Mouse (Mus musculus) lung, adult 18-20 months (tissue): Measurements from ENCODE around the gene Ccdc85c.

Experiments used
- DNase-seq, 2 experiments: peaks; one replicate each; pipeline ENCODE4 v3.0.0; 2022; ENCODE audit warnings: mixed read lengths in 2 of 2

Gene Ccdc85c

DNA sequence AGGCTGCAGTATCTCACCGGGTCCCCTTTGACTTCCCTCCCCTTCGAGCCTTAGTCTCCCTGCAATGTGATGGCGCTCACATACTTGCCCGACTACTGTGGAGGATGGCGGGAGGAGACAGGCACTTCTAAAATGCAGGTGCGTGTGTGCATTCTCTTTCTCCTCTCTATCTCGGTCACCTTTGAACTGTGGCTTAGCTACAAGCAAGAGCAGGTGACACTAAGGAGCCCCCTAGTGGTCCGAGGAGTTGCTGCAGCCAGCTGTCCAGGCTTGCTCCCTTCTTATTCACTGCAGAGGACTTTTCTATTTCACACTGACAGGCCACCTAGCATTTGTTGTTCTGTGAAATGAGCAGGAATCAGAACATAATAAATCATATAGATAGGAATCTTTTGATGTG is 17.7 kb upstream of the Ccdc85c start:
- DNase-seq, result peak; percentile 72 to 78

DNA sequence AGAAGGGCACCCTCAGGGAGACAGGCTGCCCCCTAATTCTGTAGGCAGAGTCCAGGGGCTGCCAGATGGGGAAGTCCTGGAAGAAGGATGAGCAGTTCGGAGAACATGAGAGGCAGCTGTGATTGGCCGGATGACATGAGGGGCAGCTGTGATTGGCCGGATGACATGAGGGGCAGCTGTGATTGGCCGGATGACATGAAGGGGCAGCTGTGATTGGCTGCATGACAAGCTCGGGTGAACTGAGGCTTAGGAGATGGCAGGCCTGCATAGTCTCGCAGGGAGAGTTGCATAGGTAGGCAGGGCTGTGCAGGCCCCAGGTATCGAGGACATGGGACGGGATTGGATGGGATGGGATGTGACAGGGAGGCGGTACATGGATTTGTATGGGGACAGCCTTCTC is 17.2 kb upstream of the Ccdc85c start:
- no peak for DNase-seq

DNA sequence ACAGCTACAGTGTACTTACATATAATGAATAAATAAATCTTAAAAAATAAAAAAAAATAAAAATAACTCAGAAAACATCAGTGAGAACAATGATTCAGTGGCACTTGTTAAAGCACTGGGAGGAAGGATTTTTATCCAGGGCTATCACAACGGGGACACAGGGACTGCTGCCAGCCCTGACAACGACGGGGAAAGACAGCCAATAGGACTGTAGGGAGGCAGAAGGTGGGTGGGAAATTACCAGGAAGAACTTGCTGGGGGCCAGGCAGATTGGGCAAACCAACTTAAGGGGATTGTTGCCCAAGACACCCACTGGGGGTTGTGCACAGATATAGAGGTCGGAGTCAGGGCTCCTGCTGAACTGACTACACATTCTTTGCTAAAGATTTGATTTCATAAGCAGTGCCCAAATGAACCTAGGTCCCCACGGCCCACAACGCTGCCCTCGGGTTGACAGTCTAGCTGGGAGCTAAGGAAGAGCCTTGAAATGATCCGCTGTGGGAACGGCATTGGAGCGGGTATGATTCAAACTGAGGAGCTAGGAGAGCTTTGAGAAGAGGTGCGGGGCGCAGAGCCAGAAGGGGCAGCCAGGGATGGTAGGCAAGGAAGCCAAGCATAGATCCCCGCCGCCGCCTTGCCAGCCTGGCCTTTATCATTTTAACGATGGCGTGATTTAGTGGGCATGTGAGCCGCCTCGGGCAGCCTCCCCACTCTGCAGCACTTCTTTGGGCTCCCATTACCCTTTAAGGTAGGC is 13.1 kb upstream of the Ccdc85c start:
- DNase-seq, result no peak

DNA sequence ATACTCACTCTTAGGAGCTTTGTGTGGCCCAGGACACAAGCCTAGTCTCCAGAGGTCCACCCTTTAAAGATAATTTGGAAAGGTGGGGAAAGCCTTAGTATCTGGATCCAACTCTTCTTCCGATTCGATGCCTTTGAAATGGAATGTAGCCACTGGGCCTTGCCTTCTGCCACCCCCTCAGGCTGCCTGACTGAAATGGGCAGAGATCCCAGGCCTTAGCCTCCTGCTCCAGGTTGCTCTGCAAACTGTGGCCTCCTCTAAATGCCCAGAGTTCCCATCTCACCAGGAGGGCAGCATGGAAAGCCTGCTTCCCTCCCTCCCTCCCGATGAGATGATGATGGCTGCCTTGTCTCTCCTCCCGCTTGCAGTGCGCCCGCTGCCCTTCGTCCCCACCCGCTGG is 11.8 kb upstream of the Ccdc85c start:
- DNase-seq, result no peak

DNA sequence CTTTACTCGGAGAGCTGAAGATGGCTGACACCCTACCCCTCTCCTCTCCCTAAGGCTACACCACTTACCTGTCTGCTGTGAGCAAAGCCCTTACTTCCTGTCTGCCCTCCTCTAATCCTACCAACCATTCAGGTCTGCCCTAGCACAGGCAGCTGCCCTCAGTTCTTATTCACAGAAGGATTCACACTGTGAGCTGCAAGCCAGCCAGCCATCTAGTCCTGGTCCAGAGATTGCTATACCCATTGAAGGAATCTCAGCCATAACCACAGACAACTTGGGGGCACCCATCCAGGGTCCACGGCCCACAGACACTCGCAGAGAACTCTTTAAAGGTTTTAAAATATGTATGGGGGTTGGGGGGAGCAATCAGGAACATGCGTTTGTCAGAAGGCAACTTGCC is 11.2 kb upstream of the Ccdc85c start:
- DNase-seq, result no peak

DNA sequence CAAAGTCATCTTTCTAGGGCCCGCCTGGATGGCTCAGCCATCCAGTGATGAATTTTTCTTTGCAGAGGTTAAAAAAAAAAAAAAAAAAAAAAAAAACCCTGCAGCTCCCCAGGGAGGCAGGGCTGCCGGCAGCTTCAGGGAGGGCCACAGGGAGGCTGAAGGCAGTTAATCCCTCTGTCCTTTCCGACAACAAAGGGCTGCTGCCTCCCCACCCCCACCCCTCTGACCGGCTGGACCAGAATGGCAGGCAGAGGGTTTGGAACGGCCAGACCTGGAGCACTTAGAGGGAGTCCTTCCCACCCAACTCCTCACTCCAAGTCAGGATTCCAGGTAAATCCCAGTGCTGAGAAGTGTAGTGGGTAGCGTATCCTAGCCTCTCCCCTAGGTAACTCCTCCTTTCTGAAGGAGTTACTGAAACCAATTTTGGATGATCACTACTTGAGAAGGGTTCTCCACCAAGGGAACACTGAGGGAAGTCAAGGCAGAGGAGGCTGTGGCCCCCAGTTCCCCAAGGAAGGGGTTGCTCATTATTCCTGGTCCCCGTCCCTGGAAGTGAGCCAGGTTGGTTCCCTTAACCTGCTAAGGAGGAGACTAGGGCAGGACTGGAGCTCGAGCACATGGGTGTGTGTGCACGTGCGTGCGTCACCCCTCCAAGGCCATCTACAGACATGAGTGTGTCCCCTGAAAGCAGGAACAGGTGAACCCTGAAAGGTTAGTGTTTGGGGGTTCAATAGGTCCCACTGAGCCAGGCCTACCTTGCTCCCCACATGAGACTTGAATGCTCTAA is 10.2 kb upstream of the Ccdc85c start:
- no peak for DNase-seq

DNA sequence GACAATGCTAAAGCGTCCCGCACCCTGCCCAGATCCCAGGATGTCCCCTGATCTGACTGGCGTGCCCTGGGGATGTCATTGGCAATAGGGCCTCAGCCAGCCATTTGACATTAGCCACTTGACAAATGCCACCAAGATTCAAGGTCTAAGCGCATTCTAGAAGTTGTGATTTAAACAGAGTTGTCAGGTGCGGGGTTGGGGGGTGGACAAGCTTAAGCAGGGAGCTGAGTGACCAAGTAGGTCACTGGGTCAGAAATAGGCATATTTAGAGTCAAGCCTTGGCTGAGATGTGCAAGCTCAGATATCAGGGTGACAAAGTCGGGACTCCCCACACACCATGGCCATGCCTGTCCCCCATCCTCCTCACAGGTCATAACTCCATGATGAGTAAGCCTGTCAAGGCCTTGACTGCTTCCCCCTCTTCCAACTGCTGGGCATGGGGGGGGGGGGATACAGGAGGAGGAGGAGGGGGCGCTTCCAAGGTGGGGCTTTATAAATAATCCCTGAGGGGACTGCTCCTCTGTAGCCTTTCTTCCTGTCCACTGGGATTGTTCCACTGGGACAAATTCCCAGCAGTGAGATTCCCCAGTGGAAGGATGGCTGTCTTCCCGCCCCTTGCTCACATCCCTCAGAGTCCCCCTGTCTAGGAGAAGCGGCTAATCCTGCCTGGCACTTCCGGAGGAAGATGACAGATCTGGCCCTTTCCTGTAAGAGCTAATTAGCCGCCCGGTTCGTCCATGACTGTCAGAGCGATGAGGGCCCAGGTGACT is 9.4 kb upstream of the Ccdc85c start:
- no peak for DNase-seq

DNA sequence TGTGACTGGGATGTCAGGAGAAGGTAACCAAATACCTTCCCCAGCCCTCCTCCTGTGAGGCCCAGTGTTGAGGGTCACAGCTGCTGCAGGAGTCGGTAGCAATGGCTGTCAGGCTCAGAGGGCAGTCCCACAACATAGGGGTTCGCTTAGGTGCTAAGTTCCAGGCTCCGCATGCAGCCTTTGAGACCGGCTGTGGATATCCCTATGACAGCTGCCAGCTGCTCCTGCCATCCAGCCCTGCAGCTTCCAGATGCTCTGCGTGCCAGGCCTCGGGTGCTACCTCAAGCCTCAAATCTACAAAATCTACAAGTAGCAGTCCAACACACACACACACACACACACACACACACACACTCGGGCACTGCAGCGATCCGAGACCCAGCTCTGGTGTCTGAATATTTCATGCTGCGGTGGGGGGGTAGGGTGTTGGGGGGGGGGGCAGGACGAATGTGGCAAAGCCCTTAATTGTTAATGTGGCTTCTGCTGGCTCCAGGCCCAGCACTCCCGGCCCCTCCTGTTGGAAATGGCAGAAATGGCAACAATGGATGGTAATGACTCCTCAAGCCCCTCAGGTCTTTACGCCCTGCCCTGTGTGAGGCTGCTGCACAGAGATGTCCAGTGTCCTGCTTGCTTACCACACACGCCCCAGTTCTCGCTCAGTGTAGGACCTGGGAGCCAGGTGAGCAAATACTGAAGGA is 3.1 kb upstream of the Ccdc85c start:
- no peak for DNase-seq

DNA sequence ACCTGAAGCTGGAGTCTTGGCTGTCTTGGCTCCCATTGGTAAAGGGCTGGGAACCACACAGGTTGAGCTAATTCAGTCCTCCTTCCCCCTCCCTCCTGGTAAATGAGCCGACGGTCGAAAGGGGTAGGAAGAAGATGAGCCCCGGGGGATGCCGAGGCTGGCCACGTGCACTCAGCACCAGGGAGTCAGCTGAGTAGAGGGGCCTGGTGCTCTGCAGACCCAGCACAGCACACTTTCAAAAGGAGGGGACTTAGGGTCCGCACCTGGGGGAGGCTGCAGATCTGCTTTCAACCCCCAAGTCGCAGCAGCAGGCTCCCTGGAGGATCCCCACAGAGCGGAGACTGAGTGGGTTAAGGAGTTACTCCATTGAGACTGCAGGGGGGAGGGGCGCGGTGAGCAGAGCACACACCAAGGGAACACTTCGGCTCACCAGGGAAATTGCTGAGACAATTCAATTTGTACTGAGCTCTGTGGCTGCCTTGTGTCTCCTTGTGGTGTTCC is 2.2 kb upstream of the Ccdc85c start:
- no peak for DNase-seq

DNA sequence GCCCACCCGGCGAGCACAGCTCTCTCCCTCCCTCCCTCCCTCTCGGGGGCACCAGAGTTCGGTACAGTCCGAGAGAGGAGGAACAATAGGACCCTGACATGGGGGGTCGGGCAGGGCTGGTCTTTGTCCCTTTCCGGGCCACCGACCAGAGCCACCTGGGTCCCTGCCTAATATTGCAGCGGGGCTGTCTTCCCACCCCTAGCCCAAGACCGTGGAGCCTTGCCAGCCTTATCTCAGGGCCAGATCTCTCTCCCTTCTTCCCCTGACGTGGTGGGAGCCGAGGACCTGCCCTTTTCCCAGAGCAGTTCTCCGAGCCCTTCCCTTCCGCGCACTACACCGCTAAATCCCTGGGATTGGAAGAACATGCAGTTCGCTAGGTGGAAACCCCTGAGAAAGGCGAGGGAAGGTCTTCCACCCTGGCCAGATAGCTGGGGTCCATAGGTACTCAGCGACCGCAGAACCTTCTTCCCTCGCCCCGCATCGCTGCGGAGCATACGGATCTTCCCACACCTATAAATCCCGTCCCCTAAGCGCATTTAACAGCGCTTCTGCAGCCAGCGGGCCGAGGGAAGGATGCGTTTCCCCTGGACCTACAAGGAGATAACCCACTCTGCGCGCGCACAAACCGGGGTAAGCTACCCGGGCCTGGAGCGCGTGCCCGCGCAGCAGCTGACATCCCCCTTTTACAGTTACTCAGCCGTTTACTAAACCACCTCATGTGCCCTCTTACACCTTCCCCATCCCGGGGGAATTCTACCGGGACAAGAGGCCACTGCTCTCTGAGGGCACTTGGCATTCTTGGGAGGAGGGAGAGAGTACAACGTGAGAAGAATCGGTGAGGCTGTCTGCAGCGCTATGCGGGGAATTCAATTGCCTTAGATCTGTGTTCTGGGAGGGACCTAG is 946 bp upstream of the Ccdc85c start:
- DNase-seq, result peak; percentile 75 to 81

DNA sequence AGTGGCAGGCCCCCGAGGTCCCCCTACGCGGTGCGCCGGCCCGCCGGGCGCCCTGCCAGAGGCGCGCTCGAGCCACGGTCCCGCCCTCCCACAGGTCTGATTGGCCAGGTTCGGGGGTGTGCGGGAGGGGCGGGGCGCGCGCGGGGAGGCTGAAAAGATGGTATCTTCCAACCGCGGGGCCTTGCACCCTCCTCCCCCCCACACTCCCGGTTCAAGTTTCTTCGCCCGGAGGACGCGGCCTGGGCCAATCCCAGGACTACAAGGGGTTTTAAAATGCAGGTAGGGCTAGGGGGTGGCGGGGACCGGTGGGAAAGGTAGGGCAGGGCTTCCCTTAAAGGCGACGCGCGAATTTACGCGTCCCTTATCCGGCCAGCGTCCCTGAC is 274 bp upstream of the Ccdc85c start:
- peak; percentile 96 for DNase-seq

DNA sequence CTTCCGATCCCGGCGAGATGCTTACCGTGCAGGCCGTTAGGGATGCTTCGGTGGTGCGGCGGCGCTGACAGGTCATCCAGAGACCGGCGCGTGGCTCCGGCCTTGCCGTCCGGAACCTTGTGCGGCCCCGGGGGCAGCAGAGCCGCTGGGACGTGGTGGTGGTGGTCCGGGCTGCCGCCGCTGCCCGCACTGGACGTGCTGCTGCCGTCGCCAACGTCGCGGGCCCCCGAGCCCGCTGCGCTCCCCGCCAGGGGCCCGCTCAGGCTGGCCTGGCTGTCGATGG is 971 bp downstream of the Ccdc85c start:
- DNase-seq, result no peak

DNA sequence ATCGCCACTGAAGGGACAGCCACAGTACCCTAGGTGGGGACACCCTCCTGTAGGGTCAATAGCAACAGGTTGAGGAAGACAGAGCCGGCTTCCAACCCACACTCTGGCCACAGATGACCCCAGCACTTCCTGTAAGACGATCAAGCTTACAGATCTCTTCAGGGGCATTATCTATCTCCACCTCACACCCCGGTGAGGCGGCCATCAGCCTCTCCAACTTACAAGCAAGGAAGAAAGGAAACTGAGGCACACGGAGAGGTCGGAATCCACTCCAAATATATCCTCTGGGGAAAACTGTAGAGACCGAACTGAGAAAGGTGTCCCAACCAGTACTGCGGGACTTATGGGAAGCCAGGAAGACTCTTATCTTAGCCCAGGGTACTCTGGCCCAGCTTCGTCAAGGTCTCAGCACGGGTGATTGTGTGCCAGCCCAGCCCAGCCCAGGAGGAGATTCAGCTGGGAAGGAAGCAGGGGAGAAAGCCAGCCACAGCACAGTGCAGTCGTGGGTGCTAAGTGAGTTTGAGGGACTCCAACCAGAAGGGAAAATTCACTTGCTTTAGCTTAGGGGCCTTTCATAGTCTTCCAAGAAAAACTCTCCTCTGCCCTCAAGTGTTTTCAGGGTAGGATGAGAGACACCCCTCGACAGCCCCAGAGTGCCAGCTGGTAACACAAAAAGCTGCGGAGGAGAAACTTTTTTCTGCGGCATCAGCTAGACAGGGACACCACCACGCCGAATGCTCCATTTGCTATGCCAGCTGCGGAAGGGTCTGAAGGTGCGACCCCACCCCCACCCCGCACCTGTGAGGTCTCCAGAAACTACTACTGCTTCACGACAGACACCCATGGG is 1.5 kb downstream of the Ccdc85c start:
- no peak for DNase-seq

DNA sequence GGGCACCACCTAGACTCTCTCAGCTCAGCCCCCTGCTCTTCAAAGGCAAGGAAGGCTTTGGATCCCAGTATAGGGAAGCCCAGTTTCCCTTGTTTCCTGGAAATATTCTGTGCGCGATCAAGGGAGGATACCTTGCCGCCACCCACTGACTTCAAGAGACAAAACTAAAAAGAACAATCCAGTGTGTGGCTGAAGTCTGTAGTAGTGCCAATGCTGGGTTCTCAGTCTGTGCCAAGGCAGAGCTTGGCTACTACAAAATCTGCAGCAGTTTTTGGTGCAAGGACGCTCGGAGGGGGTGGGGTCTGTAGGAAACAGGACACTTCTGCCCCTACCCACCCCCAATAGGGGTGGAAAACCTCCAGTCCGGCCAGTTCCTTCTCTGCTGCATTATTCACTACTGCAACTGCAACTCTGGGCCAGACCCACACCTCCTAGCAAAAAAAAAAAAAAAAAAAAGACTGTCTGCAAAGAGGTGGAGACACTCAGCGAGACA is 3.0 kb downstream of the Ccdc85c start:
- DNase-seq, result no peak

DNA sequence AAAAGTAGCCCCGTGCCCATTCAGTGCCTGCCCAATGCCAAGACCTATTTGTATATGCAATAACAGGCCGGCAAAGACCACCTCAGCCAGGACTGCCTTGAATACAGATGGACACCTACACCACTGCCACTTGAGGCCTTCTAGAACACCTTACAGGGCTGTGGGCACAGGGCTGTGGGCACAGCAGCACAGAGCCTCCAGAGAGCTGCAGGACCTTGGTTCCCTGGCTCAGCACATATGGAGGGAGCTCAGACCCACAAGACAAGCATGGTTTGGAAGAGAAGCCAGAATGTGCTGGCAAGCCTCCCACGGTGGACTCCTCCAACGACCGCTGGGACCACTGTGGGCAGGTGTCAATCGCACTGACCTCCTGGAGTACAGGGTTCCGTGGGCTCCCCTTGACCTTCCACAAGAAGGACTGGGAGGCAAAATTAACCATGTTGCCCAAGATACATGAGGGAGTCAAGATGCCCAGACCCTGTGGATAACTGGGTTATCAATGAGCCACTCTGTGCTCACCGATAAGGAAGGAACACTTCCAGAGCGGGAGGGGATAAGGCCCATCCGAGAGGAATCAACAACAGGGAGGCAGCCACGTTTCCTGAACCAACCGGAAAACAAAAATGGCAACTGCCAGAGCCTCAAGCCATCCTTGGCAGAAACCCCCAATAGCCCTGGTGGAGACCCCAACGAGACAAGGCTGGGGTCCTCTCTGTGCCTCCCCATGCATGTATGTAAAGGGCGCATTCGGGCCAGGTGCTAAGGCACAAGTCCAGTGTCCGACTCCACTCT is 3.7 kb downstream of the Ccdc85c start:
- no peak for DNase-seq

DNA sequence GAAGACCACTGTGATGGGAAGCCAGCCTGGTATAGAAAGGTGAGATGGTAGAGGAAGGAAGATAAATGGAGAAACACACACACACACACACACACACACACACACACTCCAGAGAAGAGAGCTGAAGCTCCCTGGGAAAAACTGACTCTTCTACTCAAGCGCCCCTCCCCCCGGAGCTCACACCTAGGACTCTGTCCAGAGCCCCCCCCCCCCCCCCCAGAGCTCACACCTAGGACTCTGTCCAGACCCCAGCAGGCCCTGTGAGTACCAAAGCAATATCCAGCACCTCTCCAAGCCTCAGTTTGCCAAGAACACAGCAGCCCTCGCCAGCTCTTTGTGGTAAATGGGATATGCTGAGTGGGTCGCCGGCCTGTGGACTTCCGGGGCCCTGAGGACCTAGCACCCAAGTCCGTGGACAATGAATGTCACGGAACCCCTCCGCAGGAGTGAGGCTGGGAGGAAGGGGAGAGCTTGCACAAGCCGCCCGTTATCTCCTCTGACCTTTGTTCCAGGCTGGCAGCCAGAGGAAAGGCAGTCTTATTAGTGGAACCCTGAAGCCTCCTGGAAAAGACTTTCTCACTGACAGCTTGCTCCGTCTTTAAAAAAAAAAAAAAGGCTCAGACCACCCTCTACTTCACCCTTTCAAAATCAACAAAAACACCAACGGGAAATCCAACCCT is 4.8 kb downstream of the Ccdc85c start:
- DNase-seq, result no peak

DNA sequence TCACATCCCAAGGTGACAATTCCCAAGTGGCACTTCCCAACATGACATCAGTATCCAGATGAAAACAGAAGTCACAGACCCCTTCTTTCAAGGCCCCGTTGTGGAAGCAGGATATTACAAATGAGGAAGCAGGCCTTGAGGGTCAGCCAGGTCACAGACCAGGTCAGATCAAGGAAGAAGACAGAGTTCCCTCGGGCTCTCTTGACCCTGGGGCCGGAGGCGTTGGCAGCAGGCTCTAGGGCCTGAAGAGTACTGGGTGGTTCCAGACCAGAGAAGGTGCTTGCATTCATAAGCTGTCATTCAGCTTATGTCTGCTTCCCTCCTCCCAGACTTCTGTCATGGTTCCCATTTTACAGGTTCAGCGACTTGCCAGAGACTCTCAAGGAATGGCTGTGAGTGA is 5.5 kb downstream of the Ccdc85c start:
- no peak for DNase-seq

DNA sequence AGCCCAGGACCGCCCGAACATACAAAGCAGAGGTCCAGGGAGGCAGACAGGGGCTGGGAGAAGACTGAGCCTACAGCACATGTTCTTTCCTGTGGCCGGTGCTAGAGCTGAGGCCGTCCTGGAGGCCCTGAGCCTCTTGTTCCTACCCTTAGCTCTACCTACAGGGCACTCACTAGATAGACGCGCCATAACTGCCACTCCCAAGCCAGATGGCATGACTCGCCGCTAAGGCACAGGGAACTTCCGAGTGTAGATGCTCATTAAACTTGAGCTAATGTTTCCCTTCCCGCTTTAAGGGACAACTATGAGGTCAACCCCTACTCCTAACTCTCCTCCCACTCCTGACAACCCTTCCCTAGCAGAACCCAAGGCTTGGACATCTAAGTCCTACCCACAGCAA is 6.3 kb downstream of the Ccdc85c start:
- DNase-seq, result no peak

DNA sequence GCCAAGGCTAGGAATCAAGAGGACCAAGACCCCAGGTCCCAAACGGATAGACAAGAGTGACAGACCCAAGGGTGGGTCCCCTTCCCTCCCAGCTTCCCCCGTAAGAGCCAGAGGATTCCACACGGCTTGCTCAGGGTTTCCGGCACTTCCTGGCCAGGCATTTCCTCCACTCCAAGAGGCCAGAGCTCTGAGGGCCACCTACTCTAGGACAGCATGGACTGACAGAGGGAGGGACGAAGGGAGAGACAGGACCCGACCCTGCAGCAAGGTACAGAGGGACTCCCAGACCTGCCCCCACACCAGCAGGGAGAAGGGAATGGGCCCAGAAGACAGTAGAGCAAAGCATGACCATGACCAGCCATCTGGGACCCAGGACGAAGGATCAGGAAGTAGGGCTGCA is 7.6 kb downstream of the Ccdc85c start:
- peak; percentile 43 to 50 for DNase-seq
